Mouse (Mus musculus): ENCODE results near the gene Cbx8. TPM values are rescaled to one million over a fixed set of nuclear protein-coding genes. Genes with fewer than 3 reads are reported as not detected.

Gene Cbx8
- 10 to 100 TPM; 10.8 to 15.5 TPM for total RNA-seq (2021)
- long read RNA-seq, experiment 1, transcript Cbx8-201 (5 exons, 3,580 nt) = major isoform, 16 of 24 reads
- long read RNA-seq, experiment 1, partial matches to known transcripts = 1 of 24 reads
- long read RNA-seq, experiment 1, other reads (novel, unspliced or antisense) = 7 of 24 reads
- long read RNA-seq, experiment 2, transcript Cbx8-201 (5 exons, 3,580 nt) = major isoform, 11 of 19 reads
- long read RNA-seq, experiment 2, partial matches to known transcripts = 1 of 19 reads
- long read RNA-seq, experiment 2, other reads (novel, unspliced or antisense) = 7 of 19 reads

DNA sequence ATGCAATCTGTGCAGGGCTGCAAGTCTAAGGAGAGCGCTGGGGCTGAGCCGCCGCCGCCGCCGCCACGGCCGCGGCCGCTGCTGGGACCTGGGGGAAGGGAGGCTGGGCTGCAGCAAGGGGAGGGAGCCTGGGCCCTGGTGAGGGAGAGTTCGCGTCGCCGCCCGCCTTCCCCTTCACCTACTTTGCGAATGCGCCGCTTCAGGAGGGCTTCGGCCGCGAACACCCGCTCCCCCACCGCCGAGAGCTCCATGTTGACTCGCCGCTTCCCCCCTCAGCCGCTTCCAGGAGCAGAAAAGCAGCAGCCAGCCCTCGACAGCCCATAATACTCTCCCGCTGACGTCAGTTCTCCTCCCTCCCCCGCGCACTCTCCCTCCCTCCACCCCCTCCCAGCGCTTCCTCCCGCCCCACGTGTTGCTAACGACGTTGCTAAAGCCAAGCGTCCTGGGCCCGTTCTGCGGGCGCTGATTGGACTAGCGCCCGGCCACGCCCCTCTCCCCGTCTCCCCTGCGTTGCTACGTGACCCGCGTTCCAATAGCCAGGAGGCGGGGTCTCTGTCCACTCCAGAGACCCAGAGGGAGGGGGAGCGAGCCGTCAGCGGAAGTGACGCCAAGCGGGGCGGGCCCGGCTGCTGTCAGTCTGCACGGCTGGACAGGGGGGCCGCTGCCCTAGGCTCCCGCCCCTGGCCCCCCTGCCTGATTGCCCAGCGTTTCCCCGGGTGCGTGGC lies at the start of gene Cbx8:
Cbx8 (minus strand) TSS at position 370 of the 725 bp plus-strand sequence.
- DNase-seq (ENCODE audit: low spot score in 2 of 2) = peak; percentile 95 to 96

DNA sequence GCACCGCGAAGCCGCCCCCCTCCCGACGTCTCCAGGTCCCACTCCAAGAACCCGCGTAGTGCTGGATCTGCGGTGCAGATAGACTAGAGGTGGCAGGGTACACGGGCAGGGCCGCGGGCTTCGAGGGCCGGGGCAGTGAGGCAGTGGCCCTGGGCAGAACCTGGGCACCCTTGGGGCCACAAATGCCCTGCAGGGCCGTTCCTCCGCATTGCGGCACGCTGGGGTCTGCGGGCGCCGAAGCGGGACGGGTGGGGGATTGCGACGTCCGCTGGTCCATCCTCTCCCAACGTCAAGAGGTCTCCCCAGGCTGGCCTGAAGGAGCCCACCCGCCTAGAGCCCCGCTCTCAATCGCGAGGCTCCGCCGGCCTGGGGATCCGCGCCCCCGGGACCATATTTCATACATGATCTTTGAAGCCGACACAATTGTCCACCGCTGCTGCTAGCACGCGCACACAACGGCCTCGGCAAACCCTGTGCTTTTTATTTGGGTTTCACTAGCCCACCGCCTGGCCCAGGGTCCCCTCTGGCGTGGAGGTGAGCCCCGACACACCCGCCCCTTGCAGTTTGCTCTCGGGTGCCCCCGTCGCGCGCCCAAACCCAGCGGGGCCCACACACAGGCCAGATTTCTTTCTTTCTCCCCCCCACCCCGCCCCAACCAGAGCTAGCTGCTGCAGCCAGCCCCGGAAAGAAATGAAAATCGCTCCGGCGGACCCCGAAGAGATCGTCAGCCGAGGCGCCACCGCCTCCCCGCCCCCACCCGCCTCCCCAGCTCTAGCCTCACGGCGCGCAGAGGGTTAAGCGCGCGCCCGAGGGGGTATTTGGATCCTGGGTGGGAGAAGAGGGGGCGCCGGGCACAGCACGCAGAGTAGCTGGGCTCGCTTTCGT lies 49.5 kb upstream of the Cbx8 start:
- DNase-seq (ENCODE audit: low spot score in 2 of 2) = no peak

DNA sequence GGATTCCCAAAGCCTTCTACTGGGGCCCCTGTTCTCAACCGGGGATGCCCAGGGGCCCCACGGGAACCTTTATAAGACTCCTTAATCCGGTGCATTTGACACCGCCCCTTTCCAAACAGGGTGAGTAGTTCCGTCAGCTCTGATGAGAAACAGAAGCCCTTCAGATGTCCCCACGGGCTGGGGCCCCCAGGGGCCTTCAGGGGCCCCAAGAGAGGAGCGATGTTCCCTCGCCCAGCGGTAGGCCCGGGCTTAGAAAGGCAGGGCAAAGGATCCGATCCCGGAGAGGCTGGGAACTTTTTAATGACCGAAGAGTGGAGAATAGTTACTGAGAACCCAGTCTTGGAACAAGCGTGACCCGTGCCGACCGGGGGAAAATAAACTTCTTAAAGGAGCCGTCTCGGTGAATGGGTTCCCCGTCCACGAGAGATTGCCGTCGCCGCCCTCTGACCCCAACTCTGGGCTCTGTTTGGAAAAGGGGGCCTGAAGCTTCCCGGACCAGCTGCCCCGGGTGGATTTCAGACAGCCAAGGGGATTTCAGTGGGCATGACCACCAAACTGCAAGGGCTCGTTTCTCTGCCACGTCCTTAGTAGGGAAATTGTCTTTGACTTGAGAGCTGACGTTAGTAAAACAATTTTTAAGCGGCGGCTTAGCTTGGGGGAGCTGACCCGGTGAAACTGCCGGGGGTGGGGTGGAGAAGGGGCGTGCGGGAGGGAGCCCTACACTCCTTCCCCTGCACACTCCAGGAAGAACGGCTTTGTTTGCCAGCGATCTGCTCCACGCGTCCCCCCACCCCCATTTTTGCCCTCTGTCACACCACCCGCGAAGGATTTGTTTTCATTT lies 48.7 kb upstream of the Cbx8 start:
- no peak for DNase-seq (ENCODE audit: low spot score in 2 of 2)

DNA sequence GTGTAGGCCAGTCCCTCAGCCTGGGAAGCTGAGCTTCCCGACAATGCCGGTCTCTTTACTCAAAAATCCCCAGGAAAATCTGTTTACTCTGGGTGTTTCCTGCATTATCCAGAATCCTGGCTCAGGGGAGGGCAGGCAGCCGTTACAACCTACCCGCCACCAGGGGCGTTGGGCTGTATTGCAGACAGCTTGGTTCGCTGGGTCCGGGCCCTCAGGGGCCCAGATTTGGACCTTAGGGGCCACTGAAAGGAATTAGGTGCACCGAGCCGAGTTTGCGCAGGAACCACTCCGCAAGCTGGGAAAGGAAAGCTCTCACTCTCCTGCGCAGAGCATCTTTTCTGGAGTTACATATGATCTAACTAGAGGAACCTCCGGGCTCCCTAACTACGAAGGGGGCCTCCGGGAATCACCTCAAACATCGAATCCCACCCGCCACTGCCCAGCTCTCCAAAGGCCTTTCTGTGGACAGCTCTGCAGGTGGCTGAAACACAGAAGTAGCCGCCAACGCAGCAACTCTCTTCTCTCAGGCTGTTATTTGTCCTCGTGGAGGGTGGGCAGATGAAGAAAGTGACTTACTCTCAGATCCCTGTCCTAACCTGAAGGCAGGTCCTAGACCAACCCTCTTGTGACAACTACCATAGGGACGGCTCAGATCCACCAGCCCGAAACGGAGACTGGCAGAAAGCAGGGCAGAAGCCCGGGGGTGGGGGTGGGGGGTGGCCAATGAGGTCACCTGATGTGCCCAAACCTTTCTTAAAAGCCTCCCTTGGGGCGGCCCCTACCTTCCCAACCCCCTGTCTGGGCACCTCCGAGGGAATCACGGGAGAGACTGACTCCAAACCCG lies 47.8 kb upstream of the Cbx8 start:
- DNase-seq (ENCODE audit: low spot score in 2 of 2) = no peak

DNA sequence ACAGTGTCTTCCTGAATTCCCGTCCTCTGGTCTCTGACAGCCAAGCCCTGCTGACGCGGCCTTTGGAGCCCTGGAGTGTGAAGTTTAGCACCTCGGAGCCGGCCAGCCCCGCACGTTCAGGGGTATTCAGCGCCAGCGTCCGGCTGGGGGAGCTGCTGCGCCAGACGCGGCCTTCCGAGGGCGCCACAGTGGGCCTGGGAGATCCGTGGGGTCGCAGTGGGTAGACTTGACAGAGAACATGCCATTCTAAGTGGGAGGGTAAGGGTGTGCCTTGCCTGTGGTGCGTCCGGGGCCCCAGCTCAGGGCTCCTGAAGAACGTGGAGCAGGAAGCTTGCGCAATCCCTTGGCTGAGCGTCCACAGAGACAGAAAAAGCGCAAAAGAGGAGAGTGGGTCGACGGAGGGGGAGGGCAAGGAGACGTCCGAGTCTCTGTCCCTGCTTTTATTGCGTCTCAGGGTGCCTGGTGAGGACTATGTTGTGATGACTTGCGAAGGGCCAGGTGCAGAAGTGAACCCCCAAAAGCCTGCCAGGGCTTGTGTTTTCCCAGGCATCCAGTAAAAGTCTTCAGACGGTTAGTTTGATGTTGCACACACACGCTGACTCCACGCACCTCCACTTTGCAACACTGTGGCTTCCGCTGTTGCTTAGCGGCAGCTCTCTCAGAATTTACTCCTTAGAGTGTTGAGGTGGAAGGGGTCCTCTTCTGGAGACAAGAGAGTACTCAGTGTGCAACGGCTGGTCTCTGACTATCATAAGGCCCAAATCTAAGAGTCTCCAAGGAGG lies 46.7 kb upstream of the Cbx8 start:
- DNase-seq (ENCODE audit: low spot score in 2 of 2) = no peak

DNA sequence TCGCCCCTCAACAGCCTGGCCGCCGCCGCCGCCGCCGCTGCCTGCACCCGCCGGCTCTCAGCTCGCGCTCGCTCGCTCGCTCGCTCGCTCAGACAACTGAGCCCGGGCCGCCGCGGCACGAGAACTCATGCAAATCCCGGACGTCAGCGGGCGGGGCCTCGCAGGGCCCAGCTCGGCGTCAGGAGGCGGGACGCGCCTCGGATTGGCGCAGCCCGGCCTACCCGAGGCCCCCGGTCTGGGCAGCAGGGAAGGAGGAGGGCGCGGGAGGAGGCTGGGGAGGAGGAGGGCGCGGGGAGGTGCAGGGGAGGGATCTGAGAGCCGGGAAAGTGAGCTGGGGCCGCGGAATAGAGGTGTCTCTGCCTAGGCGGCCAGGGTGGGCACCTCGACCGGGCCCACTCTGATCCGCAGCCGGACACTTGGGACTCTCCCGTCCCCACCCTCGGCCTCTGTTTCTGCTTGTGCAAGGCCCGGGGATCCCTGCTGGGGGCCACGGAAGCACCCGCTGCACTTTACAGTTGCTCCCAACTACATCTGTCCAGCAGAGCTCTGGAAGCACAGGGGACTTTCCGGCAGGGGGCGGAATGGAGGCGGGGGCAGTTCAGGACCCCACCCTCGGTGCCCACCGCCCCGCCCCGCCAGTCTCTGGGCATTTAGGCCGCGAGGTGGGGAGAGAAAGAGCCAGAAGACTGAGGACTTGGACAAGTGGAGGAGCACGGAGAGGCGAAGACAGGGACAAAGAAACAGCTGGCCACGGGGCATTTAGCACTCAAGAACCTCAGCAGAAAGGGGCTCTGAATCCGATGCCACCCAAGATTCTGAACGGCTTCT lies 45.6 kb upstream of the Cbx8 start, which contains the start of gene Cbx4:
Cbx4 (minus strand) TSS at position 78 of the 828 bp plus-strand sequence.
- DNase-seq (ENCODE audit: low spot score in 2 of 2) = peak in 1 of 2 experiments; percentile 89

DNA sequence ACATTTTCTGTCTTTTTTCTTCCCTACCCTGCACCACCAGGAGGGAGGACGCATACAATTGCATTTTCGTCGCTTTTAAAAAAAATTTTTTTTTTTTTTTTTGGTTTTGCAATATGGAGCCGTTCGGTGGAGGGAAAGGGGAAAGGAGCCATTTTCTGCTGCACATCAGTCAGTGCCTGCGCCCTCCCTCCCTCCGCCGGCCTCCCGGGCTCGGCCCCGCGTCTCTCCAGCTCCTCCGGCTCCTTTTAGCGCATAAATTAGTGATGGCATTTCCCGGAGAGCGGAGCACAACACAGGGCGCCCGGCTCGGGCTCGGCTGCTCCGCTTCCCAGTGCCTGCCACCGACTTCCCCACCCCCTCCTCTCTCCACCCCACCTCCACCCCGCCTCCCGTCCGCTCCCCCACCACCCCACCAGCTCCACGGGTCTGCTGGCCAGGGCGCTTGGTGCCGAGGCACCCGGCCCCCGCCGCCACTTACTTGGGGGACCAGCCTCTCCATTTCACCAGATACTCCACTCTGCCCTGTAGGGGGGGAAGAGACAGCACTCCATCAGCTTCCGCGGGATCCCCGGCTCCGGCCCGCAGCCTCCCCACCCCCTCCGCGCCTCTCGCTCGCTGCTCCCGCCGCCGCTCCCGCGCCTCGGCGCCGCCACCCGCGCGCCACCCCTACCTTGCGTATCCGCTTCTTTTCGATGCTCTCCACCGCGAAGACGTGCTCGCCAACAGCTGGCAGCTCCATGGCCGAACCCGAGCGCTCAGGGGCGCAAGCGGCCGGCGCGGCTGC lies 44.7 kb upstream of the Cbx8 start:
- peak in 1 of 2 experiments; percentile 61 for DNase-seq (ENCODE audit: low spot score in 2 of 2)

DNA sequence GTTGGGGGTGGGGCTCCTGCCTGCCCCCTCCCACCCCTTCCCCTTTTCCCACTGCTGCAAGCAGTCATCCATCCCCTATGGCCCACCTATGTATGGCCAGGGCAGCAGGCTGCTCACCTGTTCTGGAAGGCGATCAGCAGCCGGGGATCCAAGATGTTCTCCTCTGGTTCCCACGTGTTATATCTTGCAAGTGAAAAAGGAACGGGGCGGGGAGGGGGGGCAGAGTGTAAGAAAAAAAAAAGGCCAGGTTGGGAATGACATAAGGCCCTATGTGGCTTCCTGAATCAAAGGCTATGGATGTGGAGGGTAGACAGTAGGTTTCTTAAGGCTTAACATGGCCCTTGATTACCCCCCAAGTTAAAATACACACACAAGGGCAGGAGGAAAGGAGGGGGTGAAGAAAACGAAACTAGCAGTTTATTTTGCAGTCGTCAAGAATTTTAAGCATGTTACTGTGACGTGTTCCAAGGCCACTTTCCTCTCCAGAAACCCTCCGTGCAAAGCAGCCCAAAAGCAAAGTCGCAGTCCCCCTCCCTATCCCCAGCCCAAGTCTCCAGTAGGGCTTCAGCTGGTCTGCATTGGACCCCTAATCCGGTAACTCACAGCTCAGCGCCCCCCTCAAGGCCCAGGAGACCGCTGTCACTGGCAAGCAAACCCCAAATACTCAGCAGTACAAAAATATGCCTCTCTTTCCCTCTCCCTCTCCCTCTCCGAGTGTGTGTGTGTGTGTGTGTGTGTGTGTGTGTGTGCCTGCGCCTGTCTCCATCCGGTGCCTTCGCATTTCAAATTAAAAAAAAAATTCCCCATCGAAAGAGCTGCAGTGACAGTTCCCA lies 43.9 kb upstream of the Cbx8 start:
- DNase-seq (ENCODE audit: low spot score in 2 of 2) = no peak

DNA sequence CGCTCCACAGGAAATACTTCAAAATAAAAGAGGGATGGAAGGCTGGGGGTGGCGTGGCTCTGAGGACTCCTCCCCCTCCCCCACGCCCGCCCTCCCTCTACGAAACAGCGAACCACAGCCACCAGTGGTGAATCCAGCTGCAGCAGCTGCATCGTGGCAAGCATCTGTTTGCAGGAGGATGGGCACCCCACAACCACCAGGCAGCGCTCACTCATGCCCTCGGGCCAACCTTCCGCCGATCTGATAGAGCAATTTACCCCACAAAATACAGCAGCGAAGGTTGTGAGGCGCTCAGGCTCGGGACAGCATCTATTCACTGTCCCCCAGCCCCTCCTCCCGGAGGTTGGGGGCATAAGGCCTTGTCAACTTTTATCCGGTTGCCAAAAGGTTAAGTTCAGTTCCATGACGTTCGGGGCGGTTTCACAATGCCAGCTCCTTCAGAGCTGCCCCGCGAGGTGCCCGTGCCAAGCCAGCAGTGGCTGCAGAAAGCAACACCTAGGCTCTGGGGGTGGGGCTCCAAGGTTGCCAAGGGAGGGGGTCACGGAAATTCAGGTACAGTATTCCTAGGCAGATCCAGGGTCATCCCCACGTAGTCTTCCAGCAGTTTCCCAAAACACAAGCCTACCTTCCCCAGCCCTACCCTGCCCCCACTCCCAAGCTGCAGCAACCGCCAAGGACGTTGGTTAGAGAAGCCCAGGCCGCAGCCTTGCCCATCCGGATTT lies 43.1 kb upstream of the Cbx8 start:
- peak in 1 of 2 experiments; percentile 63 for DNase-seq (ENCODE audit: low spot score in 2 of 2)

DNA sequence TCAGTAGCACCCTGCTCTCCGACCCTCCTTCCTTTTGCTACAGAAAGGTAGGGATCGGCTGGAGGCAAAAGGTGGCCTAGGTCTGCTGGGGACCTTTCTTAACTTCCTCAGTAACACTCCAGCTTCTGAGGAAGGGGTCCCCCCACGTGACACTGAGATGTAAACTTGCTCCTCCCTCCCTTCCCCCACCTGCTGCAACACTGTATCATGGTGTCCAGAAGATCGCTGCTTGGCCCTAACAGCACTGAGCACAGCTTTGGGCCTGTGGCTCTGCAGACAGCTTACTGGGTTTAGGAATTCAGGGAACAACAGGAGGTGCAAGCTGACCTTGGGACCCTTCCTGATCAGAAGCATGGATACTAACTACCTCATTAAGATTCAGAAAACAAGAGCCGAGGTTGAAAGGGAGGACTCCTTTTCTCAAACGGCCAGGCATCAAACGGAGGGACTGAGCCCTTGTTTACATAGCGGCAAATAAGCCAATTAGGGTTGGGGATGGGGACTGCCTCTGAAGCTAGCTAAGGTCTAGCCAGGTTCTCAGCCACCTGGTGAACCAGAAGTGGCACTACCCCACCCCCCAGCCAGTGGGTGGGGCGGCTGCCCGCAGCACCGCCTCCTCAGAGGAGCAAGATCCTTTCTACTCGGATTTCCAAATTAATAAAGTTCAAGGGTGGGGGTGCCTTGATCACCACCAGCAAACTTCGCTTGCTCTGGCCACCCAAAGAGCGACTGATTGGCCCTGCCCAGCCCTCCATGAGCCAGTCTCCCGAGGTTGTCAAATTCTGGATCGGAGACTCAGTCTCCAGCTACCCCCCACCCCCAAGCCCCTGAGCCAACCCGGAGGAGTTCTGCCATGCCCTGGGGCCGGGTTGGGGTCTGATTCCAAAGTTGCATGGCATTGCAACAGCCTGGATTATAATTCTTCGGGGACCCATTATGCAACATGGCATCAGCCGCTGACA lies 42.1 kb upstream of the Cbx8 start:
- DNase-seq (ENCODE audit: low spot score in 2 of 2) = no peak

DNA sequence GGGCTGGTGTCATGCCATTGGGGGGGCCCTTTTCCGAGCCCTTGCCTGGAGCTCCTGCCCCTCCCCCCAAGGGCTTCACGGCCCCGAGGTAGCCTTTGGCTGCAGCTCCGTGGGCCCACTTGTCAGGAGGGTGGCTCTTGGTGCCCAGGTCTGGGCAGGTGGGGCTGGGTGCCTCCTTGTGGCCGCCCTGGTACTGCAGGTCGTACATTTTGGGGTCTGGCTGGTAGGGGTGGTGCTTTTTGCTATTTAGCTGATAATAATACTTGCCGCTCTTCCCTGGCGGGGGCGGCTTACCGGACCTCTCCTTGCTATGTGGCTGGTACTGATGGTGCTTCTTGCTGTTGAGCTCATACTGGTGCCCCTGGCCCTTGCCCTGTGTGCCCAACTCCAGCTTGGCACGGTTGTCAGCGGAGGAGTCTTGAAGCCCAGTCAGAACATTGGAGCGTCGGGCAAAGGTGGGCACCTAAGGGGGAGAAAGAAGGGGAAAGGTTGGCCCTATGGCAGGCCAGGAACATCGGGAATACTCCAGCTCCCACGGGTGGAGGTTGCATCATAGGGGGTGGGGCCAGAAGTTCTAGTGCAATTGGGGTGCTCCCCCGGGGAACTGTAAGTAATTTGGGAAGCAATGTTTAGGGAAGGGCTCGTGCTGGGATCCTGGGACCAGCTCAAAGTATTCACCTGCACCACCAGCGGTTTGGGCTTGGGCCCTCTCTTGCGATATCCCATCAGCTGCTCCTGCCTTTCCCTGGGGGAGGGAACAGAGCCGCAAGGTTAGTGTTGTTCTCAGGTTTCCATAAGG lies 41.3 kb upstream of the Cbx8 start:
- DNase-seq (ENCODE audit: low spot score in 2 of 2) = no peak

DNA sequence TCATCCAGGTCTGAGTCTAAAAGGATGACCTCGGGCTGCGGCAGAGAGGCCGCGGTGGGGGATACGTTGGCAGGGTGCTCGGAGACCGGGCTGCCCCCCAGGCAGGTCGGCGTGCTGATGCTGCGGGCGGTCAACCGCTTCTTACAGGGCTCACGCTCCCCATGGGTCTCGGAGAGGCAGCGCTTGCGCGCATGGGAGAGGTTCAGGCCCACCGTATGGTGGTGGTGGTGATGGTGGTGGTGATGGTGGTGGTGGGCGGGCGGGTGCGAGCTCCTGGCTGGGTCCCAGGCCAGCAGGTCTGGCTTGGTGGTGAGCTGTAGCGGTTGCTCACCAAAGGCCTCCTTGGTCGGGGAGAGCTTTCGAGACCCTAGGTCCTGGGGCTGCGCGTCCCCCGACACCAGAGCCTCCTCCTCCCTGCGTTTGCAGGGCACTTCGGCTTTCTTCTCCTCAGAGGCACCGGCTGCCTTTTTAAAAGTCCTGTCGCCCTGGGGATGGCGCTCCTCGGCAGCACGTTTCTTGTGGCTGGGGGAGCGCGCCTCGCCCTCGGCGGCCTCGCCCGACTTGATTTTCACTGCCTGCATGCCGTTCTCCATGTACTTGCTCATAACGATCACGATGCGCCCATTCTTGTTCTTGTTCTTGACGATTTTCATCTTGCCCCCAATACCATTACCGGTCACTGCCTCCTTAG lies 40.5 kb upstream of the Cbx8 start:
- DNase-seq (ENCODE audit: low spot score in 2 of 2) = no peak
